Mouse (Mus musculus): ENCODE measurements around the gene Car2. TPM values are rescaled to one million over a fixed set of nuclear protein-coding genes. Genes with fewer than 3 reads are reported as not detected.

The Car2 gene
- polyA plus RNA-seq, 1 experiment from 2014 or later = 287 TPM

Other genes with a start within 250 kb of the Car2 start
- gene Car13, start 244.5 kb upstream of the Car2 start, polyA plus RNA-seq (2015; fragmentation: Nextera tagmentation; extraction: Ambion mirVana) = 5.9 and 7.2 TPM in 2 replicates
- 1.2 and 2.5 TPM in 2 replicates for gene Car1, start 77.9 kb upstream of the Car2 start, polyA plus RNA-seq (2015; fragmentation: Nextera tagmentation; extraction: Ambion mirVana)
- 9.5 and 18.3 TPM in 2 replicates for gene Car3, start 22.8 kb upstream of the Car2 start, polyA plus RNA-seq (2015; fragmentation: Nextera tagmentation; extraction: Ambion mirVana)

Data from stomach, embryonic 15.5 days (tissue).